Mouse (Mus musculus): ENCODE measurements around the gene Map4k5. TPM values are rescaled to one million over a fixed set of nuclear protein-coding genes. Genes with fewer than 3 reads are reported as not detected.

Gene Map4k5
- polyA plus RNA-seq, 1 experiment from 2014 or later = 40.0 TPM

GRCm38 (mm10) chr12:69843531-69844445 lies 49.2 kb downstream of the Map4k5 start:
- H3K4me3 ChIP-seq (replicated peaks; ENCODE audit: low read depth, low read length) = no peak overlapping the region
- H3K4me2 ChIP-seq (ENCODE audit: low read length) = peak overlapping the region; percentile 27; the same call in 1 of the 2 replicates
- WGBS = 52% methylated on average over 19 of the region's 19 CpGs
- no peaks in the 10 kb centered on the region for H3K9me3 ChIP-seq (ENCODE audit: control insufficient read depth, low read length)
- H3K27me3 ChIP-seq (ENCODE audit: control insufficient read depth, insufficient read depth, low read length) = no peaks in the 10 kb centered on the region
- DNase-seq = peak; percentile 93
- peaks cover 47% of the 10 kb centered on the region for H3K36me3 ChIP-seq (ENCODE audit: control insufficient read depth, insufficient read depth, low read length)
- H3K4me1 ChIP-seq (ENCODE audit: control insufficient read depth, insufficient read depth, low read length) = peaks cover 7% of the 10 kb centered on the region
- peak overlapping the region; percentile 3; the same call in 1 of the 2 replicates for H3K9ac ChIP-seq (replicated peaks; ENCODE audit: low read length)
- peak overlapping the region; percentile 71 for H3K27ac ChIP-seq (replicated peaks; ENCODE audit: low read depth, low read length)
- peak; percentile 75; the same call in 1 of the 2 replicates for ATAC-seq (ENCODE audit: low FRiP score, low TSS enrichment)

GRCm38 (mm10) chr12:69838376-69838775 lies 54.6 kb downstream of the Map4k5 start:
- H3K27ac ChIP-seq (replicated peaks; ENCODE audit: low read depth, low read length) = no peak overlapping the region
- ATAC-seq (ENCODE audit: low FRiP score, low TSS enrichment) (no peak), DNase-seq (no peak)
- H3K4me2 ChIP-seq (ENCODE audit: low read length) = no peak overlapping the region
- H3K9ac ChIP-seq (replicated peaks; ENCODE audit: low read length) = no peak overlapping the region
- no peak overlapping the region for H3K4me3 ChIP-seq (replicated peaks; ENCODE audit: low read depth, low read length)
- peaks cover 47% of the 10 kb centered on the region for H3K36me3 ChIP-seq (ENCODE audit: control insufficient read depth, insufficient read depth, low read length)
- WGBS = 88% methylated on average over 11 of the region's 11 CpGs
- no peaks in the 10 kb centered on the region for H3K27me3 ChIP-seq (ENCODE audit: control insufficient read depth, insufficient read depth, low read length)
- H3K9me3 ChIP-seq (ENCODE audit: control insufficient read depth, low read length) = no peaks in the 10 kb centered on the region
- H3K4me1 ChIP-seq (ENCODE audit: control insufficient read depth, insufficient read depth, low read length) = no peaks in the 10 kb centered on the region

GRCm38 (mm10) chr12:69833982-69834604 lies 58.9 kb downstream of the Map4k5 start:
- no peak for DNase-seq
- Histone ChIP-seq H3K9ac (replicated peaks; ENCODE audit: low read length) (no peak overlapping the region), H3K27me3 (ENCODE audit: control insufficient read depth, insufficient read depth, low read length) (no peaks in the 10 kb centered on the region), H3K4me1 (ENCODE audit: control insufficient read depth, insufficient read depth, low read length) (no peaks in the 10 kb centered on the region), H3K9me3 (ENCODE audit: control insufficient read depth, low read length) (no peaks in the 10 kb centered on the region), H3K27ac (replicated peaks; ENCODE audit: low read depth, low read length) (no peak overlapping the region), H3K36me3 (ENCODE audit: control insufficient read depth, insufficient read depth, low read length) (peaks cover 32% of the 10 kb centered on the region), H3K4me3 (replicated peaks; ENCODE audit: low read depth, low read length) (no peak overlapping the region), H3K4me2 (ENCODE audit: low read length) (no peak overlapping the region)
- no peak for ATAC-seq (ENCODE audit: low FRiP score, low TSS enrichment)
- WGBS = 79% methylated on average over 12 of the region's 12 CpGs

GRCm38 (mm10) chr12:69831239-69831910 lies 61.6 kb downstream of the Map4k5 start:
- H3K4me3 ChIP-seq (replicated peaks; ENCODE audit: low read depth, low read length) = no peak overlapping the region
- H3K9me3 ChIP-seq (ENCODE audit: control insufficient read depth, low read length) = no peaks in the 10 kb centered on the region
- H3K4me2 ChIP-seq (ENCODE audit: low read length) = no peak overlapping the region
- H3K36me3 ChIP-seq (ENCODE audit: control insufficient read depth, insufficient read depth, low read length) = peaks cover 32% of the 10 kb centered on the region
- 0 out of 2 replicates have a peak, but pooled peaks cover 6% of the 10 kb centered on the region for H3K4me1 ChIP-seq (ENCODE audit: control insufficient read depth, insufficient read depth, low read length)
- H3K27me3 ChIP-seq (ENCODE audit: control insufficient read depth, insufficient read depth, low read length) = no peaks in the 10 kb centered on the region
- WGBS = 96% methylated on average over 9 of the region's 9 CpGs
- DNase-seq = no peak
- ATAC-seq (ENCODE audit: low FRiP score, low TSS enrichment) = no peak
- no peak overlapping the region for H3K9ac ChIP-seq (replicated peaks; ENCODE audit: low read length)
- H3K27ac ChIP-seq (replicated peaks; ENCODE audit: low read depth, low read length) = no peak overlapping the region

- ATAC-seq (ENCODE audit: low FRiP score, low TSS enrichment) (no peak), DNase-seq (no peak)
- Histone ChIP-seq H3K27ac (replicated peaks; ENCODE audit: low read depth, low read length) (no peak overlapping the region), H3K4me2 (ENCODE audit: low read length) (no peak overlapping the region), H3K4me1 (ENCODE audit: control insufficient read depth, insufficient read depth, low read length) (0 out of 2 replicates have a peak, but pooled peaks cover 6% of the 10 kb centered on the region), H3K9me3 (ENCODE audit: control insufficient read depth, low read length) (no peaks in the 10 kb centered on the region), H3K4me3 (replicated peaks; ENCODE audit: low read depth, low read length) (no peak overlapping the region), H3K36me3 (ENCODE audit: control insufficient read depth, insufficient read depth, low read length) (peaks cover 46% of the 10 kb centered on the region), H3K27me3 (ENCODE audit: control insufficient read depth, insufficient read depth, low read length) (no peaks in the 10 kb centered on the region), H3K9ac (replicated peaks; ENCODE audit: low read length) (no peak overlapping the region)
- 54% methylated on average over 2 of the region's 2 CpGs for WGBS
Measured at GRCm38 (mm10) chr12:69828214-69828613, 64.8 kb downstream of the Map4k5 start.

- WGBS = 85% methylated on average over 9 of the region's 9 CpGs
- DNase-seq = no peak
- H3K9ac ChIP-seq (replicated peaks; ENCODE audit: low read length) = no peak overlapping the region
- H3K9me3 ChIP-seq (ENCODE audit: control insufficient read depth, low read length) = no peaks in the 10 kb centered on the region
- no peak overlapping the region for H3K4me3 ChIP-seq (replicated peaks; ENCODE audit: low read depth, low read length)
- H3K4me2 ChIP-seq (ENCODE audit: low read length) = no peak overlapping the region
- H3K27ac ChIP-seq (replicated peaks; ENCODE audit: low read depth, low read length) = no peak overlapping the region
- H3K4me1 ChIP-seq (ENCODE audit: control insufficient read depth, insufficient read depth, low read length) = 0 out of 2 replicates have a peak, but pooled peaks cover 6% of the 10 kb centered on the region
- peaks cover 66% of the 10 kb centered on the region for H3K36me3 ChIP-seq (ENCODE audit: control insufficient read depth, insufficient read depth, low read length)
- ATAC-seq (ENCODE audit: low FRiP score, low TSS enrichment) = no peak
- no peaks in the 10 kb centered on the region for H3K27me3 ChIP-seq (ENCODE audit: control insufficient read depth, insufficient read depth, low read length)
Measured at GRCm38 (mm10) chr12:69824881-69825597, 68.0 kb downstream of the Map4k5 start.

- H3K27me3 ChIP-seq (ENCODE audit: control insufficient read depth, insufficient read depth, low read length) = no peaks in the 10 kb centered on the region
- no peak overlapping the region for H3K4me3 ChIP-seq (replicated peaks; ENCODE audit: low read depth, low read length)
- H3K4me1 ChIP-seq (ENCODE audit: control insufficient read depth, insufficient read depth, low read length) = no peaks in the 10 kb centered on the region
- ATAC-seq (ENCODE audit: low FRiP score, low TSS enrichment) (no peak), DNase-seq (peak; percentile 17)
- no peak overlapping the region for H3K27ac ChIP-seq (replicated peaks; ENCODE audit: low read depth, low read length)
- H3K36me3 ChIP-seq (ENCODE audit: control insufficient read depth, insufficient read depth, low read length) = peaks cover 72% of the 10 kb centered on the region
- H3K4me2 ChIP-seq (ENCODE audit: low read length) = no peak overlapping the region
- WGBS = 42% methylated on average over 6 of the region's 6 CpGs
- no peaks in the 10 kb centered on the region for H3K9me3 ChIP-seq (ENCODE audit: control insufficient read depth, low read length)
- no peak overlapping the region for H3K9ac ChIP-seq (replicated peaks; ENCODE audit: low read length)
Measured at GRCm38 (mm10) chr12:69814272-69814671, 78.7 kb downstream of the Map4k5 start.

- Histone ChIP-seq H3K4me3 (replicated peaks; ENCODE audit: low read depth, low read length) (no peak overlapping the region), H3K4me2 (ENCODE audit: low read length) (no peak overlapping the region), H3K27ac (replicated peaks; ENCODE audit: low read depth, low read length) (no peak overlapping the region), H3K4me1 (ENCODE audit: control insufficient read depth, insufficient read depth, low read length) (no peaks in the 10 kb centered on the region), H3K9ac (replicated peaks; ENCODE audit: low read length) (no peak overlapping the region), H3K9me3 (ENCODE audit: control insufficient read depth, low read length) (no peaks in the 10 kb centered on the region), H3K36me3 (ENCODE audit: control insufficient read depth, insufficient read depth, low read length) (peaks cover 70% of the 10 kb centered on the region), H3K27me3 (ENCODE audit: control insufficient read depth, insufficient read depth, low read length) (no peaks in the 10 kb centered on the region)
- no peak for DNase-seq
- no peak for ATAC-seq (ENCODE audit: low FRiP score, low TSS enrichment)
- WGBS = 60% methylated on average over 2 of the region's 2 CpGs
Measured at GRCm38 (mm10) chr12:69813596-69813995, 79.4 kb downstream of the Map4k5 start.
